Mouse (Mus musculus): ENCODE measurements around the gene Tmem80.

The Tmem80 gene

DNA sequence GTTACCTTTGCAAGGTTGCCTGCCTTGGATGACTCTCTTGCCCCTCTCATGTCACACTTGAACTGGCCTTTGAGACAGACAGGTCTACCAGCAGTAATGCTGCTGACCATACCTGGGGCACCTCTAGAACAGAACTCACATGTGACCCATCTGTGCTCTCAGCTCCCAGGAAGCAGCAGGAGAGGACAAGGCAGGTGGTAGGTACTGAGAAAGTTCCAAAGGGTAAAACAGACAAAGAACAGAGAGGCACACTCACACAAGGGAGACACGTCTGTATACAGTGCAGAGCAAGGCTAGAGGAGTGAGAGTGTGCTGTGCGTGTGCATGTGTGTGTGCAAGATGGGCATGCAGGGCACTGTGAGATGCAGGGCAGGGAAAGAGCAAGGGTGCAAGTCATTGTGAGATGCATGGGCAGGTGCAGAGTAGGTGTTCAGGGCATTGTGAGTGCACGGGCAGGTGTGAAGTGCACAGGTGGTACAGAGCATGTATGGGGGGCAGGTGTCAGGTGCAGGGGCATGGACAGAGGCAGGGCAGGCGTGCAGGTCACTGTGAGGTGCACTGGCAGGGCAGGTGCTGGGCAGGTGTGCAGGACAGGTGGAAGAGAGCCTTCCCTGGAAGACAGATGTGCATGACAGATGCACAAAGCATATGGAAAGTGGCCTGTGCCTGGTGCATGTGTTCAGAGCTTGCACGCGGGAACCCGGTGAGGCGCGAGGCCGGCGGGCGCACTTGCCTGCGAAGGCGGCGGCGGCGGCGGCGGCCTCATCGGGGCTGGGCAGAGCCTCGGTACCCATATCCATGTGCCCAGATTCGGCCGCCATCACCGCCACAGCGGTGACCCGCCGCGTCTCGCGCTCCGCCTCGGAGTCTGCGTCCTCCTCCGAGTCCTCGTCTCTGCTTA is 743 bp upstream of the Tmem80 start:
- peak; percentile 68 for DNase-seq

DNA sequence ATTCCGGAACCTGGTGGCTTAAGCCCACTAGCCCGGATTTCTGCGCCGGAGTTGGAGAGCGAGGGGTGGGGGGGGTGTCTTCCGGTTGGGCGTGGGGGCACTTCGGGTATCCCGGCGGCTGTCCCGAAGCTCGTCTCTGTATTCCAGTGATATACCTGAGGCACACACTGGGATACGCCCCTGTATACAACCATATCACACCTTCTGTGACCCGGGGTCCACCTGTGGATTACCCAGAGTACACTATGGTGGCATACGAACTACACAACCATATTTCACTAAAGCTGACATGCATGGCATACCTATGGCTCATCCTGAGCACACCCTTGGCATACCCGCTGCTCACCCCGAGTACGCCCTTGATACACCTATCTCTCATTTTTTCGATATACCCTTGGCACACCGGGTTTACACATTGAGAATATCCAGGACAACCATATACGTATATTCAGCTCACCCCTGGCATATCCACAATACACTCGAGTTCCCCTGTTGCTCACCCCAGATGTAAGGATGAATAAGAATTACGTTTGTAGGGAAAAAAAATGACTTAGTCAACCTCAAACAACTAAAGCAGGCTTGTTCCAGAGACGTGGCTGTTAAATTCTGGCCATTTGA is 943 bp downstream of the Tmem80 start:
- peak; percentile 51 for DNase-seq

- DNase-seq: no peak
These were observed 3.2 kb downstream of the Tmem80 start for GRCm38 (mm10) chr7:141330706-141331105.

DNA sequence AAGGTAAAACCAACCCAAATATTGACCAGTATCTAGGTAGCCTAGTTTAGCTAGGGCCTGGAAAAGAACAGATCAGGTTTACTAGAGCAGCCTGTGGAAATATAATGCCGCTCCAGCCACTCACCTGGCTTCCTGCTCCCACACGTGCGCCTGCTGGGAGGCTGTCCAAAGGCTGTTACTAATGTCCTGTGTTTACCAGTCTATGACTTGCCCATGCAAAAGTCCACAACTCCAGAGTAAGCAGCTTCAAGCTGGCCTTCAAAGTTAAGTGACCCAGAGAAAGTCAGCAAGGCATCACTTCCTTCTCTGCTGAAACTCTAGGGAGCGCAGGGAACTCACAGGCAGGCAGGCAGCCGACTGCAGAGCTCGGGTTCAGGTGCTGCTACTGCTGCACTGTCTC is 4.5 kb downstream of the Tmem80 start:
- DNase-seq: no peak

DNA sequence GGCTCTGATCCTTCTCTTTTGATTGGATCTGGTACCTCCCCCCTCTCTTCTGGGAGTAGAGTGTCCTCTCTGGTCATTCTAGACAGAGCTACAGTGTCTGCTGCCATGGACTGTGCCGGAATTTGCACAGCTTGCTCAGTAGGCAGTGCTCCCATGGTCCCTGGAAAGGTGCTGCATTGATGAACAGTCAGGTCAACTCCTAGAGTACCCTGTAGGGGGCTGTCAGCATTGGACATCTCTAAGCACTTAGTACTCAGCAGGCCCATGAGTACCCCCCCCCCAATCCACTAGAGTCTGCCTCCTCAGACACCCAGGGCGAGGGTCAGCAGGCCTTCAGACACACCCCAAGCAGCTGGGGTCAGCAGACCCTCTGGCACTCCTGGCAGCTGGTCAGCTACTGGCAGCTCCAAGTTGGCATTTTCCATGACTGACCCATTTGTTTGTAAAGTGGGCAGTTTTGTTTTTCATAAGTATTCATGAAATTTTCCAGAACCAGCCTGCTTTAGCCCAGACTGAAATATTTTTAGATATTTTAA is 7.6 kb downstream of the Tmem80 start:
- no peak for DNase-seq

DNA sequence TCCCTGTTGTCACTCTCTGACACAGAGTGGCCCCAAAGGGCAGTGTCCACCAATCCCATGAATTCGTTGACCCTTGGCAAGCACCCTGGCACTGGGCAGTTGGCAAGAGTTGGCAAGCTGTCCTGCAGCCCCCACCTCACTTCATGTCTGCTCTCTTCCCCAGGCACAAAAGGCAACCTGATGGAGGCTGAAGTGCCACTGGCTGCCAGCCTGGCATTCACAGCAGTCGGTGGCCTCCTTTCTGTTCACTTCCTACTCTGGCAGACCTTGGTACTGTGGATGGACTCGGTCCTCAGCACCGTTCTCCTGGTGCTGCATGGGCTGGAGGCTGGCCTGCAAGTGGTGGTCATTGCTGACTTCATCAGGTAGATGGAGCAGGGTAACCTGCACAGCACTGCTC is 8.1 kb downstream of the Tmem80 start:
- no peak for DNase-seq

DNA sequence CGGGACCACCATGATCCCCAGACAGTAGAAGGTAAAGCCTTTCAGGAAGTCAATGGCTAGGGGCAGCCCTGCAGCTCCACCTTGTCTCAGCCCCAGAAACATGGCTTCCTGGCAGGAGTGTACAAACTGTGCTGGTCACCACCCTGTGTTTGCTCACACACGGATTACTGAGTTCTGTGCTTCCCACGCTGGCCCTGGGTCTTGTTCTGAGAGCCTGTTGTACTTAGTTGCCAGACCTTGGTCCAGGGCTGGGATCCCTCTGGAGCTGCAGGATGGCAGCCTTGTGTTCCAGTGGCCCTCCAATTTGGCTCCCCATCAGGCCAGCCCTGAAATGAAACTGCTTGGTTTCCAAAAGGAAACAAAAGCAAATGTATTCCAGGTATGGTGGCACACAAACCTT is 8.8 kb downstream of the Tmem80 start:
- no peak for DNase-seq

GRCm38 (mm10) chr7:141337716-141338416 is 10.3 kb downstream of the Tmem80 start:
- no peak for DNase-seq

DNA sequence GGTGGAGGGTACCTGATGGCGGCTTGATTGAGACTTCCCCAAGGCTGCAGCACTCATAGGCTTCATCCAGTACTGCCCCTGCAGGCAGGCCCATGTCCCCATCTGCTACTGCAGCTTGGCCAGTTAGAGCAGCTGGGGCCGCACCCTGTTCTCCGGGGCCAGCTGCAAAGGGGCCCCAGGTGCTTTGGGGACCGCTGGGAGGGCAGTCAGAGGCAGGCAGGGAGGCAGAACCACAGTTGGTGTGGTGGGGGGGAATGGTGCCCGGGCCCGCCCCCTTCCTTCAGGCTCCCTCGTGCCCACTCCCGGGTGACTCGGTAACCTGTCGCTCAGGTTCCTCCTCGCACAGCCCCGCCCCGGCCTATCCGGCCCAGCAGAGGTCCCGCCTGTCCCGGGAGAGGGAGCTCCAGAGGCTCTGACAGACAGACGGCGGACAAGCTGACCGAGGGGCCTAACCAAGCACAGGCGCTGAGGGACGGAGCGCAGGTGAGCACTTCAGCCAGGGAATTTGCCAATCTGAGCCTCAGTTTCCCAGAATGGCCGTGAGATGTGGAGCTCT is 11.1 kb downstream of the Tmem80 start, which contains the start of gene Eps8l2:
Gene Eps8l2, plus strand, starts transcription at position 305 of the 556 bp plus-strand sequence.
- no peak for DNase-seq

- DNase-seq: no peak
These were observed 11.8 kb downstream of the Tmem80 start for GRCm38 (mm10) chr7:141339215-141339920.

- no peak for DNase-seq
These were observed 12.5 kb downstream of the Tmem80 start for GRCm38 (mm10) chr7:141340023-141340422.

DNA sequence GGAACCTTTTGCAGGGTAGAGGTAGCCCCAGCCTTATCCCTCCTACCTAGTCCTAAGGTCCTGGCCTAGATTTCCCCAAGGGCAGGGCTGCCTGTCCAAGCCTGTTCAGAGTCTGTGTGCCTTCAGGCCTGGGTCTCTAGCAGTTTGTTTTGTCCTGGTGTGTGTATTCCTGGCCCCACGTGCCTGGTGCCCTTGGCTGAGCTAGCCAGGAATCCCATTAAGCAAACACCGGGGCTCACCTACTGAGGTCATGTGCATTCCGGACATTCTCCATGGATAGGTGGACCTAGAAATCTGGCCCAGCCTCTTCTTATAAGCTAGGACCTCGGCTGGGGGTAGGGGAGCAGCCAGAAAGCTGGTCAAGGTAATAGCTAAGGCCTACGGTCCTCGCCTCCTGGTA is 12.9 kb downstream of the Tmem80 start:
- DNase-seq: no peak

- no peak for DNase-seq
These were observed 14.2 kb downstream of the Tmem80 start for GRCm38 (mm10) chr7:141341689-141342226.

- no peak for DNase-seq
These were observed 15.7 kb downstream of the Tmem80 start for GRCm38 (mm10) chr7:141343230-141343629.

GRCm38 (mm10) chr7:141343696-141344095 is 16.2 kb downstream of the Tmem80 start:
- no peak for DNase-seq

DNA sequence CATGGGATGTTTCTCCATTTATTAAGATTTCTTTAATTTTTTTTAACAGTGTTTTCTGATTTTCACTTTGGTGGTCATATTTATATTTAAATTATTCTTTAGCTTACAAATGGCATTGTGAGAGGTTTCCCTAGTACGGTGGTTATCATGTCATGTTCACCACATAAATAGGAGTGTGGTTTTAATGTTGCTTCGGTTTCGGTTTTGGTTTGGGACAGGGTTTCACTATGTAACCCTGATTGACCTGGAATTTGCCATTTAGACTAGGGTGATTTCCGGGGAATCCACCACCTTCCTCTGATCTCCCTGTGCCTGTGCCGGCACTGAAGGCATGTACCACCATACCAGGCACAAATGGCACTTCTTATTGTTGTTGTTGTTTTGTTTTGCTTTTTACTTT is 17.2 kb downstream of the Tmem80 start:
- no peak for DNase-seq

DNA sequence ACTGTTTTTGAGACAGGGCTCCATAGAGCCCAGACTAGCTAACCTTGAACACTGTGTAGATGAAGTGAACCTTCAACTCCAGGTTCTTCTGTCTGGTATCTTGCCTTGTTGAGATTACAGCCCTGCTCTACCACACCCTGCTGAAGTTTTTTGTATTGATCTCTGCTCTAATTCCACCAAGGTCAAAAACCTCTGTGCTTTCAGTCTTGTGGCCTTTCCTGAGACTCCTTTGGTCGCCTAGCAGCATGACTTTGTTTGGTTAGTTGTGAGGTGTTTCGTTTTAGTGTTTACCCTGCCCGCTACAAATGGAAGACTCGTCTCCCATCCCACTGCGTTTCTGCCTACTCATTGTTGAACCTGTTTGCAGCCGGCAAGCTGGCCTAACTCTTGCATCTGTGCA is 23.5 kb downstream of the Tmem80 start:
- DNase-seq: no peak

GRCm38 (mm10) chr7:141355051-141355450 is 27.5 kb downstream of the Tmem80 start:
- DNase-seq: no peak

DNA sequence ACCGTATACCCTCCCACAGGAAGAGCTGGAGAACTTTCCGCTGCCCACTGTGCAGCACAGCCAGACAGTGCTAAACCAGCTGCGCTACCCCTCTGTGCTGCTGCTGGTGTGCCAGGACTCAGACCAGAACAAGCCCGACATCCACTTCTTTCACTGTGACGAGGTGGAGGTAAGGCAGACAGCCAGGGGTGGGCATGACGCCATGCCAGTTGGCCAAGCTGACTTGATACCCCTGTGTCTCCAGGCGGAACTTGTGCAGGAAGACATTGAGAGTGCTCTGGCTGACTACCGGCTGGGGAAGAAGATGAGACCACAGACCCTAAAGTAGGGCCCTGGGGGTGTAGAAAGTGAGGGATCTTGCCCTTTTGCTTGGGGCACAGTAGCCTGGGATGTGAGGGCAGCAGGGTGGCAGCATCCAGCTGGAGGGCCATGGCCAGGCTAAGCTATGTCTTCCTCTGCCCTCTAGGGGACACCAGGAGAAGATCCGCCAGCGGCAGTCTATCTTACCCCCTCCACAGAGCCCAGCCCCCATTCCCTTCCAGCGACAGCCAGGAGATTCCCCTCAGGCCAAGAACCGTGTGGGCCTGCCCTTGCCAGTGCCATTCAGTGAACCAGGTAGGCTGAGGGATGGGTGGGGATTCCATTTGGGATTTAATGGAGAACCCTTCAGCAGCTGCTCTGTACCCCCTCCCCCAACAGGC is 28.2 kb downstream of the Tmem80 start:
- peak; percentile 58 for DNase-seq

- DNase-seq: peak; percentile 59
These were observed 29.4 kb downstream of the Tmem80 start for GRCm38 (mm10) chr7:141356971-141357370.

DNA sequence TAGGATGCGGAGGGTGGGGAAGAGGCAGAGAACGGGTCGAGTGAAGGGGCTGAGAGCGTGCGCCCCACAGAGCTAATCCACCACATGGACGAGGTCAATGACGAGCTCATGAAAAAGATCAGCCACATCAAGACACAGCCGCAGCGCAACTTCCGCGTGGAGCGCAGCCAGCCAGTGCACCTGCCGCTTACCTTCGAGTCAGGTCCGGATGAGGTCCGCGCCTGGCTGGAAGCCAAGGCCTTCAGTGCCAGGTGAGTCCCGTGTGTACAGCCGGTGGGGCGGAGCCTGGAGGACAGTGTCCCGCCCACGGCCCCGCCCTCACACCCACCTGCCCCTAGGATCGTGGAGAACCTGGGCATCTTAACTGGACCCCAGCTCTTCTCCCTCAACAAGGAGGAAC is 34.0 kb downstream of the Tmem80 start:
- no peak for DNase-seq
